Mouse (Mus musculus) cerebellum, adult 11 months (tissue): Measurements from ENCODE around the gene Arhgap11a.

Experiments
- DNase-seq: peaks from one replicate; pipeline ENCODE4 v3.0.0; 2022

The Arhgap11a gene

GRCm38 (mm10) chr2:113848245-113849121 lies at the start of gene Arhgap11a:
Gene Arhgap11a (minus strand): TSS chr2:113848661.
- peak; percentile 84 for DNase-seq

DNA sequence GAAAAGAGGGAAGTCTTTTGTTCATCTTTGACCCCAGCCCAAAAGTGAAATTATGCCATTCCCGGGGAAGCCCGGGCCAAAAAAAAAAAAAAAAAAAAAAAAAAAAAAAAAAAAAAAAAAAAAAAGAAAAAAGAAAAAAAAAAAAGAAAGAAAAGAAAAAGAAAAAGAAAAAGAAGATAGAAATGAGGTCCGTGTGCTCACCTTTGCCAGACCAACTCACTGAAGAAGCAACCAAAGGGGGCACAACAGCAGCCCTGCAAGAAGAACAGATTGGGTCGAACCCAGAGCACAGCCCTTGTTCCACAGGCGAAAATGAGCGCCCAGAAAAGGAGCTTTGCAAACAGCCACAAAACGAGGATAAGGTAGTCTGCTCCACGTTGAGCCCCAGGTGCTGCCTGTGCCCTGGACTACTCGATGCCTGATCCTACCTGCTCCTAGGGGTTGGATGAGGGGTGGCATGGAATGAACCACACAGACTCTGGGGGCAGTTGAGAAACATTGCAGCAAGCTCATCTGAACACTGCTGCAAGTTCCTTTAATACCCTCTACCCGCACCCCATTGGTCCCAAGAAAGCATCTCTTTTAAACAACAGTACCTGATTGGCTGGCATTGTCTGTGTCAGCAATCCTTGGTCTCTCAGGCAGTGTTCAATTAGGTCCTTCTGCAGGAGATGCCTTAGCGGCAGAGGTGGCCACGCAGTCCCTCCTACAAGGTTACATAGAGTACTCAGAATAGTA lies 45.1 kb upstream of the Arhgap11a start:
- DNase-seq = no peak

- no peak for DNase-seq
Observed at GRCm38 (mm10) chr2:113887166-113887565, 38.7 kb upstream of the Arhgap11a start.

GRCm38 (mm10) chr2:113886061-113886460 lies 37.6 kb upstream of the Arhgap11a start:
- no peak for DNase-seq

DNA sequence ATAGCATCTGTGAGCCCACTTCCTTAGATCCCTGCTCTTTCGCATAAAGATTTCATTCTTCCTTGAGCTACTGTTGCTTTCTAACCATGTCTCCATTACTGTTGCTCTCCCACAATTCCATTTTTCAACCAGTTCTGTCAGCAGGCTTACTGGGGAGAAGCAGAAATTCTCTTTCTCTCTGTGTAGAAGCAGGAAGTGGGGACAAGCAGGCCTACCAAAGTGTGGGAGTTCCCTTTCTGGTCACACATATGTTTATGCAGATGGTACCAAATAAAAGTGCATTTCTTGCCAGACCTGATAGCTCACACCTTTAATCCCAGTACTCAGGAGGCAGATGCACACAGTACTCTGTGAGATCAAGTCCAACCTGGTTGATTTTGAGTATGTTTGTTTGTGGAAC lies 21.7 kb upstream of the Arhgap11a start:
- DNase-seq = no peak

- DNase-seq = no peak
Observed at GRCm38 (mm10) chr2:113868404-113868803, 19.9 kb upstream of the Arhgap11a start.

DNA sequence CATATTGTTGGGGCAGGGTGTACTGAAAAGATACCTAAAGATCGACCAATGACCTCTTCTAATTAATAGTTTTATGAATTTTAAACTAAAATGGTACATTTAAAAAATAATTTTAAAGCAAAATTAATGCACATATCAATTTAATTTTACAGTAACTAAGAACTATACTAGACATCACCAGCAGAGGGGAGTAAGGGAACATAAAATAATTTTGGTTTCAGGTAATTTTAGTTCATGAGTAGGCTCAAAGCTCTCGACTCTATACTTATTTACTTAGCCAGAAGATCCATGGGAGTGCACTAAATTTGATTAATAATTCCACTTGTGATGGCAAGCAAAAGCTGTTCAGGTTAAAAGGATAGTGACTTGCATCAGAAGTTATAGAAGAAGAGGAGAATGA lies 17.7 kb upstream of the Arhgap11a start:
- no peak for DNase-seq

DNA sequence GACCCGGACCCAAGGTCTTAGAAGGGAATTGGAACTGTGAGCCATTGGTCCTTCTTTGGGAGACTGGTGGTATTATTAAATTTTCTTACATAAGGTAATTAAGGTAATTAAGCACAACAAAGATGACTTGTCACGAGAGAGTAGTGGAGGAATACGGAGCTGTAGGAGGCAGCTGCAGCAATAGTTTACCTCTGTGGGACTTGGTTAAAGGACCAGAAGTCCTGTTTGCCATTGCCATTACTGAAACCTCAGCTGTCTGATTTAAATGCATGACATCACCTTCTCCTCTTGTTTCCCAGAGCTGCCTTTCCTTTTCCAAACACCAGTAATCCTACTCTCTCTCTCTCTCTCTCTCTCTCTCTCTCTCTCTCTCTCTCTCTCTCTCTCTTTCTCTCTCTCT lies 680 bp upstream of the Arhgap11a start:
- peak; percentile 28 for DNase-seq

GRCm38 (mm10) chr2:113847678-113848244 lies 700 bp downstream of the Arhgap11a start:
- DNase-seq = no peak

DNA sequence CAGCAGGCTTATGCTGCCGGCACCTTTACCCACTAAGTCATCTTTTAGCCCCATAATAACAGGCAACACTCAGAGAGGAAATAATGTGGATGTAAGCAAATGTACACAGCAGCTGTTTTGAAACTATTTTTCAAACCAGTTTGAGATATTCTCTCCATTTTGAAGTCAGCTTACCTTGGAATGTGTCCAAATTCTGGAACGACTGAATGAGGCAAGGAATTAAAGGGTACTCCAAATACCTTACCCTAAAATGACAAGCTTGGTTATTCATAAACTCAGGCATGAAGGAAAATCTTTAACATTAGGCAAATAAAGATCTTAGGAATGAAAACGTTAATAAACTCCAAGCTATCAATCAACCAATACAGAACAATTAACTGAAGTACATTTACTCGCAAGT lies 3.4 kb downstream of the Arhgap11a start:
- no peak for DNase-seq

- DNase-seq = no peak
Observed at GRCm38 (mm10) chr2:113841656-113842437, 6.6 kb downstream of the Arhgap11a start.

DNA sequence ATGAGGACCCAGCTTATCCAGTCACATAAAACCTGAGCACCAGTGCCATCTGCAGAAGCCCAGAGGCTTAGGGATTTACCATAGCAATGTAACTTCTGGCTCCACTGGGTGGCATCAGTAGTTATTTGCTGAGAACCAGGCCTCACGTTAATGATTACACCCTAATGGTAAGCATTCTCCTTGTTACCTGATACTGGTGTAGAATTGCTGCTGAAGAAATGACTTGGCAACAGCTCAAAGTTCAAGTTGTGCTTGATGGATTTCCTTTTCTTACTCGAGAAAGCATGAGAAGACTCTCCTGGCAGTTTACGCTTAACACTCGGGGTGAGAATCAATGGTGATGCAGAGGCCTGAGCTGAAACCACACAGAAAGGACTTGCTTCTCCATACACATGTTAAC lies 9.0 kb downstream of the Arhgap11a start:
- no peak for DNase-seq

GRCm38 (mm10) chr2:113835219-113835618 lies 13.2 kb downstream of the Arhgap11a start:
- DNase-seq = no peak

- peak; percentile 91 for DNase-seq
Observed at GRCm38 (mm10) chr2:113828943-113829882, 19.2 kb downstream of the Arhgap11a start, which contains the start of gene Scg5. Gene Scg5 (minus strand): TSS chr2:113829121.

GRCm38 (mm10) chr2:113828086-113828942 lies 20.1 kb downstream of the Arhgap11a start:
- no peak for DNase-seq

DNA sequence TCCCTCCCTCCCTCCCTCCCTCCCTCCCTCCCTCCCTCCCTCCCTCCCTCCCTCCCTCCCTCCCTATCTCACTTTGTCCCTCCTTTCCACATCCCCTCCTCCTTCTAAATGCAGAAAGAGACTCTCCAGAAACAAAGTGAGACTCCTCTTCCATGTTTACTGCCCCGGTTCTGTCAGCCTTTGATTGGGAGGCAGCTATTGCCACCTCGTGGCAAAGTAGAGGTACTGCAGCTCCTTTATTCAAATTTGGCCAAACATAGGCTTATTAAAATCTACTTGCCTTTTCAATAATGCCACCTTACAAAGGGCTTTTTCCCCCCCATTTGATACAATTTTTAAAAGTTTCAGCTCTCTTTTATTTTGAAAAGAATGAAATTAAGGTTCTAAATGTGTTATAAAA lies 24.6 kb downstream of the Arhgap11a start:
- DNase-seq = no peak

GRCm38 (mm10) chr2:113822367-113822766 lies 26.1 kb downstream of the Arhgap11a start:
- no peak for DNase-seq

GRCm38 (mm10) chr2:113821176-113821734 lies 27.2 kb downstream of the Arhgap11a start:
- DNase-seq = no peak

GRCm38 (mm10) chr2:113820117-113820516 lies 28.3 kb downstream of the Arhgap11a start:
- DNase-seq = no peak
